Mouse (Mus musculus): Measurements from ENCODE around the gene 2310011J03Rik.

The 2310011J03Rik gene

DNA sequence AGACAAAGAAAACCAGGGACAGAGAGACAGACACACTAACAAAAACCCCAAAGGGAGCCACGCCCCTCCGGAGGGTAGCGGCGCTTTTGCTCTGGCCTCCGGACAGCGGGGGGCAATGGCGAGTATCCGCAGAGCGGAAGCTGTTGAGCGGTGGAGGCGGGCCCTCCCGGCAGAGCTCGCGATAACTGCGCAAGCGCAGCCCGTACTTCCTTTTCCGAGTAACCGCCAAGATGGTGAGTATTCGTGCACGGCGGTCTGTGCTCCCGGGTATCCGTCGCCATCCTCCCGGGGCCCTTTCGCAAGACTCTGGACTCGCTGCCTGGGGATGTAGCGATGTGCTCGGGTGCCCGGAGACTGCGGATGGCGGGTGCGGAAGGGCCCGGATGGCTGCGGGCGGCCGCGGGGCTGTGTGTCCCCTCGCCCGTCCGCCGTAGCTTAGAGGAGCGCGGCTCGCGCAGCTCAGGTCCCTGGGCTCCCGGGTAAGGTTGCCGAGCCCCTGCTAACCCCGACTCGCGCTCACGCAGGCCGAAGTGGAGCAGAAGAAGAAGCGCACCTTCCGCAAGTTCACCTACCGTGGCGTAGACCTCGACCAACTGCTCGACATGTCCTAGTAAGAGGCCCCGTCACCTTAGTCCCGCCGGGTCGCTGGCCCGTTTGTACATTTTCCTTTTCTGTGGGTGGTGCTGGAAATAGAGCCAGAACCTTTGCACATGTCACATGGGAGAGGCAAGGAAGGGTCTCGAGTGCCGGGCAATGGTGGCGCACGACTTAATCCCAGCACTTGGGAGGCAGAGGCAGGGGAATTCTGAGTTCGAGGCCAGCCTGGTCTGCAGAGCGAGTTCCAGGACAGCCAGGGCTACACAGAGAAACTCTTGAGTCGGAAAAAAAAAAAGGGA, 27.8 kb downstream of the 2310011J03Rik start, which contains the start of gene Rps15:
TSS of gene Rps15 (plus strand) at position 203 of the 896 bp plus-strand sequence.
- peak; percentile 87 to 94 for DNase-seq (ENCODE audit: low spot score in 2 of 2)

DNA sequence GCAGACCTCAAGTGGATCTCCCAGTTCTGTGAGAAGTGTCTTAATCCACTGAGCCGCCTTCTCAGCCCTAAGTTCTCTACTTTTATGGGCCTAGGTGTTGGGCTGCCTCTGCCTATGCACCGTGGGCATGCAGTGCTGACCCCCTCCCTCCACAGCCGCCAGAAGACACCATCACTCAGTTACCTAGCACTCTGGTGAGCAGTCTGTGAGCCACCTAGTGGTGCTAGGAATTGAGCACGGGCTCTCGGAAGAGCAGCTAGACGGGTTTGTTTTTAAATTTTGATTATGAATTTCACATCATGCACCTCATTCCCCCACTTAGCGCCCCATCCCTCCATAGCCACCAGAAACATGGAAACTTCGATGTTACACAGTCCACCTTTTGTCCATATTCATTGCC, 31.7 kb downstream of the 2310011J03Rik start:
- no peak for DNase-seq (ENCODE audit: low spot score in 2 of 2)

DNA sequence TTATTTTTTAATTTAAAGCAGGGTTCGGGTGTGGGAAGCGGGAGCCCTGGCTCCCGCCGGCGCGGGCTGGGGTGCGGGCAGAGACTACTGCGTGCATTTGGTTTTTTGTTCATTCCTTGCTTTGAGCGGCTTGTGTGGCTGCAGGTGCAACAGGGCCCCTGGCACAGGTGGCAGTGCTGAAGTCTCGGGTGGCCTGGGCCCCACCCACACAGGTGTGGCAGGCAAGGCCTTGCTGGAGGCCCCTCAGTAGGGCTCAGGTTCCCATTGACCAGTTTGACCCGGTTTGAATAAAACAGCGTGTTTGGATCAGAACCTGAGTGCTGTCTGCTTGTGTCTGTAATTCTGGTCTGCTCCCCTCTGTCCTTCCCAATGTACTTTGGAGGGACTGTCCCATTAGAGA, 32.2 kb downstream of the 2310011J03Rik start:
- DNase-seq (ENCODE audit: low spot score in 2 of 2): no peak

DNA sequence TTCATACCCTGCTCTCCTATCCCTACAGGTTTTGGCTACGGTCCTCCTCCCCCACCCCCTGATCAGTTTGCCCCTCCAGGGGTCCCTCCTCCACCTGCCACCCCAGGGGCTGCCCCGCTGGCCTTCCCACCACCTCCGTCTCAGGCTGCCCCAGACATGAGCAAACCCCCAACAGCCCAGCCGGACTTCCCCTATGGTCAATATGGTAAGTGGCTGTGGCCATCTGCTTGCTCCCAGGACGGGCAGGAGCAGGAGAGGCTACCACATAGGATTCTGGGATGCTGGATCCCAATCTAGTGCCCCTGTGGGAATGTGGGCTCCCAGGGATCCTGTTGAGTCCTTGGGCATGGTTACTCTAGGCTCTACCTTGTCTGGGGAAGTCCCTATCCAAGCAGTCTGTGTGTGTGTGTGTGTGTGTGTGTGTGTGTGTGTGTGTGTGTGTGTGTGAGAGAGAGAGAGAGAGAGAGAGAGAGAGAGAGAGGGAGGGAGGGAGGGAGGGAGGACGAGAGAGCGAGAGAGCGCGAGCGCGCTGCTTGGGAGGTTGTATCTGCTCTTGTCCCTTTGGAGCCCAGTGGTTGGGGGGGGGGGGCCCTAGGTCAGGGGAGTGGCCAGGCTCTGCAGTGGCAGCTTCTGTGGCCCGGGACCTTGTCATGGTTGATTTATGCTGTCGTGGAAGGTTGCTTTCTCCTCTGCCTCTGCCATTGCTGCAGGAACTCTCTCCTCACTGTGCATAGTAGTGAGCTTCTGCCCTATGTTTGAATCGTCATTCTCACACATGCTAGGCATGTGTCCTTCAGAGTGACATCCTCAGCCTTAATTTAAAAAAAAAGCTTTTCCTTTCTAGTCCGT, 34.9 kb downstream of the 2310011J03Rik start:
- DNase-seq (ENCODE audit: low spot score in 2 of 2): no peak

DNA sequence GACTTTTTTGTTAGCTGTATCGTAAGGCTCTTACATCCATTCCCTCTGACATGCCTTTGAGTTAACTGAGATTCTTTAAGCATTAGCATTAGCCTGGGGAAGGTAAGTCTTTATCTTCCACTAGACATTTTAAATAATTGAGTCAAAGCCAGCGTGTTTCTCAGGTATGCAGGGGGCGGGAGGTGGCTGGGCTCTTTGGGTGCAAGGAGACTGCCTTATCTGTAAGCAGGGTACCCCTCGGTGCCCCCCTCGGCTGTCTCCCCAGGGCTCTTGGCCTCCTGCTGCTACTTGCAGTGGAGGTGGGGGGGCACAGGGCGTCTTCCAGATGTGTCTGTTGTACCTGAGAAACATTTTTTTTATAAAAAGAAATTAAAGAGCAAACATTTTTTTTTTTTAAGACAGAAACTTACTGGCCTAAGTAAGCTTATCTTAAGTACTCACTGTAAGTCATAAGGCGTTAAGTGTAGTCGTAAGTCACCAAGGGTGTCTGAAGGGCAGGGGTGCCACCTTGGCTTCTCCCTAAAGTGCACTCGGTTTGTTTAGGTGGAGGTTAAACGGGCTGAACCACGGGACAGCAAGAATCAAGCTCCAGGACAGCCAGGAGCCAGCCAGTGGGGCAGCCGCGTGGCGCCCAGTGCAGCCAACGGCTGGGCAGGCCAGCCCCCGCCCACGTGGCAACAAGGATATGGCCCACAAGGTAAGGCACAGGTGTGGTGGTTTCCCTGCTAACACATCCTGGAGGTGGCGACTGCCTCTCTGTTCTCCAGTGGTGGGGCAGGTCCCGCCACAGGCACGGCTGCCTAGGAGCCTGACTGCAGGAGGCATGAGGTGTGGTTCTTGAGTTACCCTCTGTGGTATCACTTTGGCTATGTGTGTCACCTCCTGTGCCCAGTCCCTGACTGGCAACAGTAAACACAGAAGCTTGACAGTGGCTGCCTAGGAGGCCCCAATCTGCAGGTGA, 37.6 kb downstream of the 2310011J03Rik start:
- DNase-seq (ENCODE audit: low spot score in 2 of 2): no peak

DNA sequence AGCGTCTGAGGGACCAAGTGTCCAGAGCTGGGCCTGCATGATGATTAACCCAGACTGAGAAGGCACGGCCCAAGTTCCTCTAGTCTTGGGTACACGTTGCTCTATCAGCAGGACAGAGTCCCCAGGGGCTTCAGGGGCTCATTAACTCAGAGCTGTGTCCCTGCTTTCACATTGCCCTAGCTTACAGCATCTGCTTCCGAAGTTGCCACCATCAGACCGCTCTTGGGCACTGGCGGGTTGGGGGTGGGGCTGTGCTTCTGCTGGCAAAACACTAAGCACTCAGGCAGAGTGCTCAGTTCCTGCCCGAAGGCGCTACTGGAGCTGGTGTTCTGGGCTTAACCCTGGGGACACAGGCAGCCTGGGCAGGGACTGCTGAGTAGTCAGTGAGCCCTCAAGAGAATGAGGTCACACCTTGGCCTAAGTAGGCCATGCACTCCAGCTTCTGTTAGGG, 38.4 kb downstream of the 2310011J03Rik start:
- no peak for DNase-seq (ENCODE audit: low spot score in 2 of 2)

DNA sequence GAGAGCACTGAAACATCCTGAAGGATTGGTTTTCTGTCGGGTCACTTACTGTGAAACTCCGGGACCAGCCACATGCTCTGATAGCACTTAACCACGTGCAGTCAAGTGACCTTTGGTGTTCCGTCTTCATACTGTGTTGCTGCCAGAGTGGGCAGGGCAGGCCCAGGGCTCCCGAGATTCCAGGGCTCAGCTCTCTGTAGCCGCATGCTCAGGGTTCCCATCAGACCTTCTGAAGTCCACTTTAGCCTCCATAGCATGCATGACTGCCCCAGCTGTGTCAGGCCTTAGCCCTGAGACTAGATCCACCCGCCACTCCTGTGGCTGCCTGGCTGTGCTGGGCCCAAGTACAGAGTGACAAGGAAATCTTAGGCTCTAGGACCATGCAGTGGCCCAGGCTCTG, 39.0 kb downstream of the 2310011J03Rik start:
- no peak for DNase-seq (ENCODE audit: low spot score in 2 of 2)

DNA sequence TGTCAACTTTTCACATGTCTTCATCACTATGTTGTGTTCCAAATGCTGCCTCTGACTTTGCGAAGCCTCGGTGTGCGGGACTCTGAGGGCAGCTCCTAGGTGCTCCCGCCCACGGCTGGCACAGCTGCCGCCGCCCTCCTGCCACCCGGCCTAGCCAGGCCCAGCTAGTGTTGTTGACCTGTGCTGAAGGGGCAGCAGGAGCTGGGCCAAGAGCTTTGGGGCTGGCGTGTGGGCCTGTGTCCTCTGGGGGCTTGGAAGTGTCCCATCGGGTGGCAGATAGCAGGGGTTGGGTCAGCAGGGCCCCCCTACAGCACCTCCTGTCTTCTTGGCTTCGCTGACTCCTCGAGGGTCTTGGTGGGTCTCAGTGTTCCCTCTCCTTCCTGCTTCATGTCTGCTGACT, 41.1 kb downstream of the 2310011J03Rik start:
- no peak for DNase-seq (ENCODE audit: low spot score in 2 of 2)

DNA sequence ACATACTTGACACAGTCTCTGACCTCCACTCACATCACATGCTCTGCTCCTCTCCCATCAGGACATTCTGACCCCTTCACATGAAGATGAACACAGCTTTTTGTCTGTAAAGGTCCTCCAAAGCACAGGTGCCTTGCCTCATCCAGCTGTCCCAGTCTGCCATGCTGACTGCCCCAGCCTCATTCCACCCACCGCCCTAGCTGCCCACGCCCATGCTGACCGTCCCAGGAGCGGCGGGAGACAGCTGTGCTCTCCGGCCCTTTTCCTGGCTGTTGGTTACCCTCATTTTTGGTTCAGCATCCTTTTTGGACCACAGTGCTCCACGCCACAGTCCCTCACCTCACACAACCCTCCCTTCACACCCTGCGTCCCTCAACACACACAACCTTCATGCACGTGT, 41.9 kb downstream of the 2310011J03Rik start:
- DNase-seq (ENCODE audit: low spot score in 2 of 2): no peak

DNA sequence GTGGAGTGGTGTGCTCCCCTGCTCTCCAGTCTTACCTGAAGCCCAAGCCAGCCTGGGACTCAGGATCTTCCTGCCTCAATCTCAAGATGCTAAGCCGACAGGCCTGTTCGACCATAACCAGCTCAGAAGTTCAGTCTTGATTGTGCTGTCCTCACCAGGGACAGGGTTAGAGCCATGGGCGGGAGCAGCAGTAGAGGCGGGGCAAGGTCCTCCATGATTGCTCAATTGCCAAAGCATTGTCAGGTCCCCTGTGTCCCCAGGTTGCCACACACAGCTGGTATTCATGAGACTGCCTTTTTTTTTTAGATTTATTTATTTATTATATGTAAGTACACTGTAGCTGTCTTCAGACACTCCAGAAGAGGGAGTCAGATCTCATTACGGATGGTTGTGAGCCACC, 44.1 kb downstream of the 2310011J03Rik start:
- DNase-seq (ENCODE audit: low spot score in 2 of 2): no peak

DNA sequence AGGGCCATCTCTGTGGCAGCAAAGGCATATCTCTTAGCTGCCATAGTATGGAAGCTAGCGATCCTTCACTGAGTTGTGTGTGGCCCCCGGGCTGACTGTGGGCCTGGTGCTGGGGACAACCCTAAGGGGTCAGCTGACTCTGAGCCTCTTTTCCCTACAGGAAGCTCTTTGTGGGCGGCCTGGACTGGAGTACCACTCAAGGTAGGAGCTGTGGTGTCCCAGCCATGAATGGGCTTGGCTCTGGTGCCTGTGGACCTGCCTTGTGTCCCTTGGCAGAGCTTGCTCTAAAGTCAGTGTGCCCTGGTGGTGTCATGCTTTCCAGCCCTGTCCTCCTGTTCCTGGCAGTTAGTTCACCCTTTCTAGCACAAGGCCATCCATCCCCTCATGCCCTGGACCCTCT, 46.5 kb downstream of the 2310011J03Rik start:
- no peak for DNase-seq (ENCODE audit: low spot score in 2 of 2)

DNA sequence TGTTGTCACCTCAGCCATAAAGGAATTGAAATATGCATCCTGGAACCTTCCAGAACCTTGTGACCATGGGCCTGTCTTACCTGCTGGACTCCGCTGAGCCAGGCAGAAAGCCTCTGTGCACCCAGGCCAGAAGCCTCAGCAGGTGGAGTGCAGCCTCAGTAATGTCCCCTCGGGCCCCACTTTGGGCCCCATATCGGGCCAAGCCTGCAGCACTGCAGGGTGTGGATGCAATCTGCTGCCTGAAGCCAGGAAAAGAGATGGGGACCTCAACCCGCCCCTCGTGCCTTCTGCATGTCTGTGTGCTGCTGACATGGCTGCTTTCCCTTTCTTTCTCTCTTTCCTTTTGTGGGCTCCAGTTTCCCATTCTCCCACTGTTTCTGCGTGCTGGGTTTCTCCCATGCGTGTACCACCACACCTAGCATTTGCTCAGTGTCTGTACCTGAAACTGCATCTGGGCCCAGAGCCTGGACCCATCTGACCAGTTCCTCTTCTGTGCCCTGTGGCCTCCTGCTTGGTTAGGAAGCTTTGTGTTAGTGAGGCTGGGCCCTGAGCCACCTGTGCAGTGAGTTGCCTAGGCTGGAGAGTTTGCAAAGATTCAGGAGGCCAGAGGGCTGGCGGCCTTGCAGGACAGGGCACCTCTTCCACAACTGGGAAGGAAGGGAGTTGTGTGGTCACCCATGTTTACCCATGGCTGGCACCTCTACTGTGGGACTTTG, 48.3 kb downstream of the 2310011J03Rik start:
- DNase-seq (ENCODE audit: low spot score in 2 of 2): no peak

DNA sequence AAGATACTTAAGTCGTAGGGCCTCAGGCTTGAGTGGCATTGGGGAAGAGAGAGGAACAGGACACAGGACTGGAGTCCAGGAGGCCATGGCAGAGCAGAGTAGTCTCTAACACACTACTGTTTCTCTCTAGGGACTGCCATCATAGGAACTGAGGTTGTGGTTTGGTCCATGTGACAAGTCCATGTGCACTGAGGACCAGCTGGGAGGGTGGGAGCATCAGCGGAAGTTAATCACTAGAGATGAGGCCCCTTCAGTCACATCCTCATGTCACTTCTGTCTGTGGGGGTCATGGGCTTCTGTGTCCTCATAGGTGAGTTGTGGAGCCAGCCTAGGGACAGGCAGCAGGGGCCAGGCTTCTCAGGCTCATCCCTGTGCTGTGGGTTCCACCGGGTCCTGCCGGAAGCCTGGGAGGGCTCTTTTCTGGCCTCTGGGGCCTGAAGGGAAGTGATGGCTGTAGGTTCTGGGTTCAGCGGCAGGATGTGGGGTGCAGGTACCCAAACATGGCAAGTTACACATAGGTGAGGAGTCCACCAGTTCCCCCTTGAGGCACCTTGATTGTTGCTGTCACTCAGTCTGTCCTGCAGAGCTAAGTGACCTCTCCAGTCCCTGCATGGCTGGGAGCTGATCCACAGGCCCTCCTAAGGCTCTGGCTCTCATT, 49.0 kb downstream of the 2310011J03Rik start:
- DNase-seq (ENCODE audit: low spot score in 2 of 2): no peak

DNA sequence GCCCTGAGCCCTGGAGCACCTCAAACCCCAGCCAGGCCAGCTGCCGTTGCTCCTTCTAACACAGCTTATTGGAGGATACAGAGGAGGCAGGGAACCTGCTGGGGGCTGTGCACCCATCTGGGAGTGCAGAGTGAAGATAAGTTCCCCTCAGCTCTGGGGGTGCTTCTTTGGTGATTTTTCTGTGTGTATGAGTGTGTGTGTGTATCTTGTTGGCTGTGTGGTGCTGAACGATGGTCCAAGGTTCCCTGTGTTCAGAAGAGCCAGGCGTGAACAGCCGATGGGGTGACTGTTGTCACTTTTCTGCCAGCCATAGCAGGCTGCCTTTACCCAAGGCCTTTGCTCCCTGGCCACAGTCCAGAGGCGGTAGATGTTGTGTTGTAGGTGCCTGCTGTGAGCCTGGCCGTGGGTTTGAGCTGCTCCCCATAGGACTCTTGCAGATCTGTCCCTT, 49.6 kb downstream of the 2310011J03Rik start:
- DNase-seq (ENCODE audit: low spot score in 2 of 2): no peak

DNA sequence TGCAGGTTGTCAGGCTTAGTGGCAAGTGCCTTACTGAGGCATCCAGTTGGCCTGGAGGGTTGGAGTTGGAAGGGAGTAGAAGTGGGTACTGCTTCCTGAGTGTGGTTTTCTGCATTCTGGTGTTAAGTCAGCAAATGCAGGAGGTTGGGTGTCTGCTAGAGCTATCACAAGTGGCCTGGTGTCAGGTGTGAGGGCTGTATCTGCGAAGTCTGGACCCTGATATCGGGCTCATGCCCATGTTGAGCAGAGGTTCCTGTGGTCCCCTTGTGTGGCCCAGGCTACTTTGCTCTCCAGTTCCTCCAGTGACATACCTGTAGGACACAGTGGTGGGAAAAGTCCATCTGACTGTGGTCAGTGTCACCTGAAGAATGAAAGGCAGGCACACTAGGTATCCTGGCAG, 50.2 kb downstream of the 2310011J03Rik start:
- no peak for DNase-seq (ENCODE audit: low spot score in 2 of 2)
